9 mouse cellular contexts compared by ENCODE assay signal in the genomic region with DNA sequence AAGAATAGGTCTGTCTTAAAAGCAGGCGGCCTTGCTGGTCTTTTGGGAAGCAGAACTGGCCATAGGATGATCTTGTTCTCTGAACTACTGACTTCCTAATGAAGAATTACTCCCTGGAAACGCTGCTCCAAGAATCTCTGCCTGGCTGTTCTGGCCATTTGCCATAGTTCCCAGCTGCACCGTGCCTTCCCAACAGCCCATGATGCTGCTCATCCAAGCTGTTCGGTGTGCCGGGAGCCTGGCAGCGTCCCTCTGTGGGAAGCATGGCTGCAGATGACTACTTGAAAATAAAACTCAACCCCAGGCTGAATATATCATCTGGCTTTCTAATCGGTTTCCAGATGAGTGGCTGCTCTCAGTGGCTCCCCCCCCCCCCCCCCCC.
A peak's percentile ranks its signal among the peaks of the same experiment; 100 is the strongest.
DNase-seq lines count a peak whose midpoint lies in the region; ATAC-seq lines count a peak whose summit lies in the region.
"Had no signal": no experiment of that assay in that cellular context is flagged by ENCODE, and none has a peak within 500 bp of the region (broad histone marks: within the 10 kb centered on the region; RNA-seq: fewer than 3 reads in every experiment).

No protein-coding gene starts in this region.

- intact Hi-C loops in left cerebral cortex, postnatal 25 days (cut with DNase I): loop anchor here (5.0 kb wide), 2 partner anchors 56 to 69 kb away; no protein-coding TSS in a partner anchor

- H3K4me1 ChIP-seq in limb, embryonic 13.5 days: peaks cover 29% of the 10 kb centered on the region
- H3K4me1 ChIP-seq in limb, embryonic 10.5 days: peaks cover 16% of the 10 kb centered on the region
- peaks cover 24% of the 10 kb centered on the region for H3K4me1 ChIP-seq in embryonic facial prominence, embryonic 13.5 days
- H3K4me1 ChIP-seq in hindbrain, embryonic 14.5 days (replicated peaks; ENCODE audit: control insufficient read depth, insufficient read depth, low read length): peaks cover 42% of the 10 kb centered on the region

- peak overlapping the region; percentile 14; the same call in 1 of the 2 replicates for H3K4me2 ChIP-seq in limb, embryonic 13.5 days (replicated peaks)
- 0 out of 2 replicates have a peak overlapping the region, but pooled peaks have one; percentile 11 for H3K4me2 ChIP-seq in embryonic facial prominence, embryonic 13.5 days
- H3K4me2 ChIP-seq in hindbrain, embryonic 14.5 days (replicated peaks): no peak overlapping the region
- H3K4me2 ChIP-seq: heart, embryonic 13.5 days had no signal

- H3K9me3 ChIP-seq in limb, embryonic 13.5 days: no peaks in the 10 kb centered on the region
- H3K9me3 ChIP-seq in limb, embryonic 10.5 days (replicated peaks): no peaks in the 10 kb centered on the region
- H3K9me3 ChIP-seq in embryonic facial prominence, embryonic 13.5 days: no peaks in the 10 kb centered on the region
- no peaks in the 10 kb centered on the region for H3K9me3 ChIP-seq in hindbrain, embryonic 14.5 days (ENCODE audit: control insufficient read depth, low read length)
- H3K9me3 ChIP-seq: heart, embryonic 13.5 days had no signal

- H3K9ac ChIP-seq in limb, embryonic 13.5 days: no peak overlapping the region
- no peak overlapping the region for H3K9ac ChIP-seq in embryonic facial prominence, embryonic 13.5 days
- H3K9ac ChIP-seq in hindbrain, embryonic 14.5 days: no peak overlapping the region
- H3K9ac ChIP-seq: heart, embryonic 13.5 days had no signal

- DNase-seq in limb, embryonic 10.5 days (ENCODE audit: low spot score): no peak
- peak; percentile 85 for DNase-seq in hindbrain, embryonic 14.5 days (ENCODE audit: low spot score)
- peak; percentile 70 to 83 for DNase-seq in left cerebral cortex, postnatal 25 days (ENCODE audit: low spot score in 2 of 2)
- peak; percentile 73 for DNase-seq in right cerebral cortex, adult 2 months (ENCODE audit: low spot score in 2 of 2)
- DNase-seq in thymus, postnatal 25 days: no peak

- 44% methylated on average over 7 of the region's 7 CpGs for WGBS in limb, embryonic 13.5 days
- 87% methylated on average over 7 of the region's 7 CpGs for WGBS in limb, embryonic 10.5 days
- WGBS in embryonic facial prominence, embryonic 13.5 days: 29% methylated on average over 7 of the region's 7 CpGs
- WGBS in hindbrain, embryonic 14.5 days: 33% methylated on average over 7 of the region's 7 CpGs

- no peaks in the 10 kb centered on the region for H3K27me3 ChIP-seq in limb, embryonic 13.5 days
- H3K27me3 ChIP-seq in limb, embryonic 10.5 days (ENCODE audit: low read depth, poor library complexity, severe bottlenecking): no peaks in the 10 kb centered on the region
- H3K27me3 ChIP-seq in embryonic facial prominence, embryonic 13.5 days: peaks cover 6% of the 10 kb centered on the region; the same call in 1 of the 2 replicates
- H3K27me3 ChIP-seq in hindbrain, embryonic 14.5 days (ENCODE audit: control insufficient read depth, insufficient read depth, low read length): no peaks in the 10 kb centered on the region
- H3K27me3 ChIP-seq: heart, embryonic 13.5 days had no signal

- no peak overlapping the region for H3K4me3 ChIP-seq in limb, embryonic 13.5 days
- no peak overlapping the region for H3K4me3 ChIP-seq in limb, embryonic 10.5 days
- H3K4me3 ChIP-seq in embryonic facial prominence, embryonic 13.5 days: no peak overlapping the region
- H3K4me3 ChIP-seq in hindbrain, embryonic 14.5 days (replicated peaks; ENCODE audit: low read length): no peak overlapping the region
- H3K4me3 ChIP-seq: heart, embryonic 13.5 days had no signal

- 0 out of 2 replicates have a peak, but pooled peaks have one; percentile 38 for ATAC-seq in limb, embryonic 13.5 days (ENCODE audit: low FRiP score, low read depth)
- ATAC-seq in embryonic facial prominence, embryonic 13.5 days (ENCODE audit: insufficient number of reproducible peaks, insufficient read depth, low FRiP score, low TSS enrichment, low read depth): no peak
- ATAC-seq in hindbrain, embryonic 14.5 days (ENCODE audit: low FRiP score): peak; percentile 74
- no peak for ATAC-seq in inflammation-experienced regulatory T-cells, adult 6 months

- no peaks in the 10 kb centered on the region for H3K36me3 ChIP-seq in limb, embryonic 13.5 days
- H3K36me3 ChIP-seq in limb, embryonic 10.5 days: no peaks in the 10 kb centered on the region
- no peaks in the 10 kb centered on the region for H3K36me3 ChIP-seq in embryonic facial prominence, embryonic 13.5 days
- H3K36me3 ChIP-seq in hindbrain, embryonic 14.5 days (replicated peaks; ENCODE audit: control insufficient read depth, insufficient read depth): no peaks in the 10 kb centered on the region
- H3K36me3 ChIP-seq: heart, embryonic 13.5 days had no signal

- peak overlapping the region; percentile 28; the same call in 1 of the 2 replicates for H3K27ac ChIP-seq in limb, embryonic 13.5 days
- no peak overlapping the region for H3K27ac ChIP-seq in limb, embryonic 10.5 days
- H3K27ac ChIP-seq in embryonic facial prominence, embryonic 13.5 days: 0 out of 2 replicates have a peak overlapping the region, but pooled peaks have one; percentile 39
- H3K27ac ChIP-seq in hindbrain, embryonic 14.5 days: peak overlapping the region; percentile 66
- H3K27ac ChIP-seq: heart, embryonic 13.5 days had no signal

Comparison
In these comparisons a context has a peak if more than half of its experiments do, and no peak if none do; other contexts are left out.
1. ATAC-seq: peak in limb, embryonic 13.5 days (single experiment) and hindbrain, embryonic 14.5 days (single experiment); none in embryonic facial prominence, embryonic 13.5 days (single experiment) and inflammation-experienced regulatory T-cells, adult 6 months (single experiment).
2. DNase-seq: peak in hindbrain, embryonic 14.5 days (single experiment), left cerebral cortex, postnatal 25 days (2 of 2) and right cerebral cortex, adult 2 months (2 of 2); none in limb, embryonic 10.5 days (single experiment) and thymus, postnatal 25 days (single experiment).